19 mouse cellular contexts compared by ENCODE assay signal in the genomic region with DNA sequence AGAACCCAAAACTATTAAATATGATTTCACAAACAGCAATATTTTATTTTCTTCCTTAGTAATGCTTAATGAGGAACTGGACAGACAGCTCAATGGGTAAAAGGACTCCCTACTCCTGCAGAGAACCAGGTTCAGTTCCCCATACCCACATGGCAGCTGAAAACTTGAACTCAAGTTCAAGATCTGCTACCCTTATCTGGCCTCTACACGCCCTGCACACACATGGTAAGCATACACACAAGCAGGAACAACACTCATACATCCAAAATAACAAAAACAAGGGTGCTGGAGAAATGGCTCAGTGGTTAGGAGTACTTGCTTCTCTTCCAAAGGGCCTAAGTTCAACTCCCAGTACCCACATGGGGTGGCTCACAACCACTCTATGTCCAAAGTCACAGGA. TPM values are rescaled to one million over a fixed set of nuclear protein-coding genes. Genes with fewer than 3 reads are reported as not detected.
DNase-seq lines count a peak whose midpoint lies in the region; ATAC-seq and TF ChIP-seq lines count a peak whose summit lies in the region.
"Had no signal": no experiment of that assay in that cellular context is flagged by ENCODE, and none has a peak within 500 bp of the region (broad histone marks: within the 10 kb centered on the region; RNA-seq: fewer than 3 reads in every experiment).

No protein-coding gene starts in this region.

- no peak overlapping the region for H3K4me3 ChIP-seq in MEL (ENCODE audit: control insufficient read depth in 1 of 2, insufficient read depth in 1 of 2, low read depth in 2 of 2, low read length in 2 of 2)
- H3K4me3 ChIP-seq in liver, embryonic 12.5 days, result no peak overlapping the region
- H3K4me3 ChIP-seq: embryonic facial prominence, embryonic 15.5 days; erythroblast, embryonic 14.5 days; forebrain, embryonic 10.5 days; heart, embryonic 12.5 days; hindbrain, embryonic 10.5 days had no signal

- TF ChIP-seq EP300 in MEL (IDR thresholded peaks at IDR 0.05; ENCODE audit: low read depth in 1 of 2, low read length in 2 of 2), result no peak

- H3K27ac ChIP-seq in MEL (ENCODE audit: control insufficient read depth, low read depth, low read length), result no peak overlapping the region
- no peak overlapping the region for H3K27ac ChIP-seq in liver, embryonic 12.5 days
- H3K27ac ChIP-seq: embryonic facial prominence, embryonic 15.5 days; forebrain, embryonic 10.5 days; hindbrain, embryonic 10.5 days; hindbrain, embryonic 14.5 days had no signal

- no peaks in the 10 kb centered on the region for H3K27me3 ChIP-seq in MEL (ENCODE audit: control insufficient read depth in 1 of 2, insufficient read depth in 2 of 2, low read length in 2 of 2)
- H3K27me3 ChIP-seq in liver, embryonic 12.5 days (replicated peaks), result no peaks in the 10 kb centered on the region
- H3K27me3 ChIP-seq: CH12.LX; embryonic facial prominence, embryonic 15.5 days; heart, embryonic 12.5 days had no signal

- H3K79me2 ChIP-seq in MEL (ENCODE audit: control insufficient read depth, insufficient read depth, low read length, poor library complexity), result no peaks in the 10 kb centered on the region

- DNase-seq in MEL (ENCODE audit: low read depth, low spot score), result peak; percentile 61
- DNase-seq in c-Kit-positive CD71-positive TER-119-negative erythroid progenitor cells, embryonic 14.5 days (ENCODE audit: low read depth), result peak; percentile 8
- no peak for DNase-seq in cerebellum, postnatal 10 days
- DNase-seq in frontal cortex, postnatal 25 days (ENCODE audit: low spot score in 2 of 2), result no peak
- DNase-seq: adrenal gland, adult 8-10 months; cerebellum, adult 2 months; cerebellum, postnatal 14 days; embryo, embryonic 11 days; gastrocnemius, postnatal 10 days had no signal

- H3K4me2 ChIP-seq in liver, embryonic 12.5 days, result no peak overlapping the region
- H3K4me2 ChIP-seq: embryonic facial prominence, embryonic 15.5 days; heart, embryonic 12.5 days; hindbrain, embryonic 14.5 days had no signal

- no peak for TF ChIP-seq POLR2A in MEL (IDR thresholded peaks at IDR 0.05; ENCODE audit: control insufficient read depth in 1 of 2, insufficient read depth in 1 of 2, low read depth in 1 of 2, low read length in 2 of 2, poor library complexity in 1 of 2)

- no peak overlapping the region for H3K9ac ChIP-seq in MEL (ENCODE audit: control insufficient read depth, low read depth, low read length, poor library complexity, severe bottlenecking)
- H3K9ac ChIP-seq in liver, embryonic 12.5 days, result no peak overlapping the region
- H3K9ac ChIP-seq: embryonic facial prominence, embryonic 15.5 days; heart, embryonic 12.5 days; hindbrain, embryonic 14.5 days had no signal

- peak; percentile 49; the same call in 1 of the 2 replicates for ATAC-seq in liver, embryonic 12.5 days
- 0 out of 2 replicates have a peak, but pooled peaks have one; percentile 31 for ATAC-seq in megakaryocyte progenitor cell, adult 5-6 weeks (replicated peaks; ENCODE audit: poor library complexity)
- ATAC-seq: forebrain, embryonic 14.5 days had no signal

- no peak for TF ChIP-seq RAD21 in MEL (IDR thresholded peaks at IDR 0.05; ENCODE audit: low read depth, low read length)

- no peaks in the 10 kb centered on the region for H3K9me3 ChIP-seq in MEL (replicated peaks; ENCODE audit: insufficient read depth, low read length)
- no peaks in the 10 kb centered on the region for H3K9me3 ChIP-seq in liver, embryonic 12.5 days (replicated peaks)
- H3K9me3 ChIP-seq: embryonic facial prominence, embryonic 15.5 days; forebrain, embryonic 10.5 days; heart, embryonic 12.5 days; hindbrain, embryonic 10.5 days had no signal

- H3K36me3 ChIP-seq in MEL (ENCODE audit: control insufficient read depth in 1 of 2, insufficient read depth in 2 of 2, low read length in 2 of 2), result peaks cover 2 to 6% of the 10 kb centered on the region in 2 experiments
- H3K36me3 ChIP-seq in liver, embryonic 12.5 days, result peaks cover 11% of the 10 kb centered on the region

- no peak for TF ChIP-seq CTCF in MEL (IDR thresholded peaks at IDR 0.05 in 2 of 3, conservative IDR thresholded peaks at IDR 0.05 in 1 of 3; ENCODE audit: control insufficient read depth in 1 of 3, insufficient read depth in 1 of 3, low read depth in 2 of 3, low read length in 3 of 3, poor library complexity in 1 of 3, severe bottlenecking in 1 of 3)

- WGBS in liver, embryonic 12.5 days (ENCODE audit: insufficient replicate concordance), result 32% methylated on average over 1 of the region's 1 CpGs

- peaks cover 3 to 8% of the 10 kb centered on the region in 2 experiments for H3K4me1 ChIP-seq in MEL (ENCODE audit: control insufficient read depth in 1 of 2, insufficient read depth in 2 of 2, low read length in 2 of 2)
- peaks cover 21% of the 10 kb centered on the region for H3K4me1 ChIP-seq in liver, embryonic 12.5 days
- H3K4me1 ChIP-seq: embryonic facial prominence, embryonic 15.5 days; forebrain, embryonic 10.5 days; heart, embryonic 12.5 days; hindbrain, embryonic 10.5 days had no signal

TF ChIP-seq in MEL, 35 proteins besides CTCF, POLR2A, EP300 and RAD21:
- TF ChIP-seq POLR2AphosphoS2 (IDR thresholded peaks at IDR 0.05; ENCODE audit: low read length), result no peak
- TF ChIP-seq SIN3A (IDR thresholded peaks at IDR 0.05; ENCODE audit: low read length), result peak; percentile 19; the same call in 1 of the 2 replicates
- no peak for TF ChIP-seq E2F4 (IDR thresholded peaks at IDR 0.05; ENCODE audit: borderline replicate concordance, low read depth, low read length)
- TF ChIP-seq UBTF (IDR thresholded peaks at IDR 0.05; ENCODE audit: borderline replicate concordance, insufficient read depth, low read depth, low read length), result no peak
- TF ChIP-seq MXI1 (IDR thresholded peaks at IDR 0.05; ENCODE audit: low read depth, low read length), result peak; percentile 36; the same call in 1 of the 2 replicates
- TF ChIP-seq GATA1 (IDR thresholded peaks at IDR 0.05; ENCODE audit: low read depth, low read length), result 0 out of 2 replicates have a peak, but pooled peaks have one; percentile 11
- peak; percentile 41; the same call in 1 of the 2 replicates for TF ChIP-seq MAX (IDR thresholded peaks at IDR 0.05; ENCODE audit: low read length)
- no peak for TF ChIP-seq NRF1 (IDR thresholded peaks at IDR 0.05; ENCODE audit: insufficient read depth, low read depth, low read length, poor library complexity, severe bottlenecking)
- TF ChIP-seq MEF2A (IDR thresholded peaks at IDR 0.05; ENCODE audit: extremely low read depth, insufficient replicate concordance, low read depth, low read length, poor library complexity, severe bottlenecking), result no peak
TF ChIP-seq in MEL: peak in this region for 4.

RNA-seq across cellular contexts. Expression of gene Itfg1, which starts 39.3 kb away (rescaled TPM):
- 22.8 and 26.7 TPM in 2 replicates for total RNA-seq in MEL (2012; rRNA removed)
- 10 to 100 TPM in 1 of 2 experiments, not detected in 1; 21.8 TPM for polyA plus RNA-seq in MEL (2012; ENCODE audit: insufficient read depth in 1 of 2, insufficient read length in 2 of 2, low read depth in 1 of 2, low replicate concordance in 2 of 2, missing spikeins in 1 of 2)
- polyA plus RNA-seq in liver, embryonic 12.5 days (2016; fragmentation: Nextera tagmentation; extraction: Ambion mirVana), result 32.3 and 34.1 TPM in 2 replicates
- total RNA-seq in megakaryocyte progenitor cell, adult 5-6 weeks (2015), result 64.7 and 71.0 TPM in 2 replicates
- 43.1 and 44.1 TPM in 2 replicates for total RNA-seq in megakaryocyte progenitor cell, adult 5-6 weeks (2017)

RNA-seq across cellular contexts. Expression of gene Phkb, which starts 39.4 kb away (rescaled TPM):
- 18.6 and 18.8 TPM in 2 replicates for total RNA-seq in MEL (2012; rRNA removed)
- polyA plus RNA-seq in MEL (2012; ENCODE audit: insufficient read depth in 1 of 2, insufficient read length in 2 of 2, low read depth in 1 of 2, low replicate concordance in 2 of 2, missing spikeins in 1 of 2), result 10 to 100 TPM in 1 of 2 experiments, not detected in 1; 14.1 TPM
- polyA plus RNA-seq in liver, embryonic 12.5 days (2016; fragmentation: Nextera tagmentation; extraction: Ambion mirVana), result 19.4 TPM in 2 replicates
- 85.6 and 92.8 TPM in 2 replicates for total RNA-seq in megakaryocyte progenitor cell, adult 5-6 weeks (2015)
- 62.4 and 67.5 TPM in 2 replicates for total RNA-seq in megakaryocyte progenitor cell, adult 5-6 weeks (2017)

Comparison
In these comparisons a context has a peak if more than half of its experiments do, and no peak if none do; other contexts are left out.
1. DNase-seq: peak in MEL (single experiment) and c-Kit-positive CD71-positive TER-119-negative erythroid progenitor cells, embryonic 14.5 days (single experiment); none in cerebellum, postnatal 10 days (0 of 2) and frontal cortex, postnatal 25 days (0 of 2).